Mouse (Mus musculus) limb, embryonic 11.5 days (tissue): ENCODE results near the gene Washc1. TPM values are rescaled to one million over a fixed set of nuclear protein-coding genes. Genes with fewer than 3 reads are reported as not detected.
"Not testable (repeated sequence)": the region's sequence is repeated elsewhere in the genome, so short reads cannot be mapped to it uniquely, and the experiment has no call there.

Experiments used
- ATAC-seq: fragments of 200-750 bp; cut with Nextera tagmentation; 2 replicates; pipeline ENCODE4 v1.8.0; 2017; ENCODE audit warnings: low read depth; ENCODE audit not compliant: insufficient number of reproducible peaks, low FRiP score, low TSS enrichment
- DNase-seq: peaks from one replicate; pipeline ENCODE4 v3.0.0-alpha.2; 2015; ENCODE audit warnings: low spot score
- H3K27ac ChIP-seq: fragments of 300-500 bp; sonication (generic); replicated peaks from 2 replicates; pipeline ENCODE4 v1.5.1; 2014; ENCODE audit warnings: low read depth, mild to moderate bottlenecking, low read length
- H3K27me3 ChIP-seq: fragments of 300-500 bp; sonication (generic); 2 replicates; pipeline ENCODE4 v1.6.1; 2014; ENCODE audit warnings: mild to moderate bottlenecking, low read length, mixed read lengths; ENCODE audit not compliant: control insufficient read depth, insufficient read depth
- H3K36me3 ChIP-seq: fragments of 300-500 bp; sonication (generic); 2 replicates; pipeline ENCODE4 v1.6.1; 2014; ENCODE audit warnings: mild to moderate bottlenecking, low read length, moderate library complexity, mixed read lengths; ENCODE audit not compliant: control insufficient read depth, insufficient read depth
- H3K4me1 ChIP-seq: fragments of 300-500 bp; sonication (generic); 2 replicates; pipeline ENCODE4 v1.6.1; 2014; ENCODE audit warnings: low read length, mixed read lengths; ENCODE audit not compliant: control insufficient read depth, insufficient read depth
- H3K4me2 ChIP-seq: fragments of 300-500 bp; sonication (generic); 2 replicates; pipeline ENCODE4 v1.6.1; 2014; ENCODE audit warnings: low read depth, mild to moderate bottlenecking, moderate library complexity; ENCODE audit not compliant: severe bottlenecking
- H3K4me3 ChIP-seq: fragments of 300-500 bp; sonication (generic); 2 replicates; pipeline ENCODE4 v1.5.1; 2014; ENCODE audit warnings: low read depth, low read length
- H3K9ac ChIP-seq: fragments of 300-500 bp; sonication (generic); 2 replicates; pipeline ENCODE4 v1.6.1; 2014; ENCODE audit warnings: mild to moderate bottlenecking, low read length
- H3K9me3 ChIP-seq: fragments of 300-500 bp; sonication (generic); 2 replicates; pipeline ENCODE4 v1.6.1; 2016; ENCODE audit warnings: low read length; ENCODE audit not compliant: control insufficient read depth
- WGBS: fragments of 180-500 bp; shearing (Covaris S2); extraction: QIAGEN DNeasy Blood & Tissue Kit; methylation state at CpG from one replicate; pipeline ENCODE4 v1.1.7; 2014; 5-methylcytosine and 5-hydroxymethylcytosine counted together
- polyA plus RNA-seq: library from polyadenylated mRNA; unstranded; fragments of >200 nt; fragmentation: Nextera tagmentation; extraction: Ambion mirVana; gene quantifications from 2 replicates; pipeline ENCODE4 v1.2.1, GENCODE M21; 2014

The Washc1 gene
- 34.4 and 36.9 TPM in 2 replicates for polyA plus RNA-seq

DNA sequence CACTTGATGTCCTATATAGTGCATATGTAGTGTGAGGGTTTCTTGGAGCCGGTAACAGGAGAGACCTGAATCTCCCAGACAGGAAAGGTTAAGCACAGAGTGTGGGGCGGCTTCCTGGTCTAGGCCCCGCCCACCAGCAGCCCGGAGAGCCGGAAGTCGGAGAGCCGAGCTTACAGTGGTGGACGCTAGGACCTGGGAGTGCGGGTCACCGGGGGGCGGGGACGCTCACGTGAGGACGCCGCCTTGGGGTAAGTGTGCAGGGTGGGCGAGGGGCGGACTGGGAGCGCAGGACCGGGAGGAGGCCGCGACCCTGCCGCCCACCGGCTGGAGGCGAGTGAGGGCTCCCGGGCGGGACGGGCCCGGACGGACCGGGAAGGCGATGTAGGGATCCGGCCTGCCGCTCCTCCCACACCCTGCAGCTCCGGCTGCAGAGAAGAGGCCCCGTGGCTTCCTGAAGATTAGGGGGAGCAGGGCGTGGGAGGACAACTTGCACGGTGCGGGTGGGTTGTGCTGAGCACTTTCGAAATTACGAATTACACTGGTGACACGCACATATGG, at the start of gene Washc1:
TSS of gene Washc1 (plus strand) at position 144 of the 558 bp plus-strand sequence.
- Histone ChIP-seq H3K27me3 (no peaks in the 10 kb centered on the region), H3K9me3 (no peaks in the 10 kb centered on the region), H3K27ac (no peak within 1 kb of the TSS), H3K36me3 (peaks cover 12% of the 10 kb centered on the region; the same call in 1 of the 2 replicates), H3K4me1 (peaks cover 5% of the 10 kb centered on the region; the same call in 1 of the 2 replicates), H3K4me3 (peak within 1 kb of the TSS; percentile 81), H3K4me2 (peak within 1 kb of the TSS; percentile 49), H3K9ac (peak within 1 kb of the TSS; percentile 70)
- ATAC-seq (peak; percentile 96), DNase-seq (peak; percentile 96)
- 1% methylated on average over 32 of the region's 41 CpGs for WGBS

DNA sequence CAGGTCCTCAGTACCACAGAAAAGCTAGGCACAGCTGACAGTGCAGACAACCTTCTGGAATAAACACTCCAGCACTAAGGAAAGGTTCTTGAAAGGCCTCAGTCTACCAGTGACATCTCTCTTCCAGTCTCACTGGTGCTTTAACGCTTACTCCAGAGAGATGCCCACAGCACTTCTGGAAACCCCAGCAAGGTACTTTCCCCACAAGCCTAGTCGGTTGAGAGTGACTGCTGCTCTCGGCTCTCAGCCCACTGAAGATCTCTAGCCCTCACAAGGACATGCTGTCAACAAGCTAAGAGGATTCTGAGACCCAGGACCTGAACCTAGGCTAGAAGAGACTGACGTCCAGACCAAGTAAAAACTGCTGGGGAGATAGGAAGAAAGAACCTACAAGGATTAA, 46.2 kb upstream of the Washc1 start:
- Histone ChIP-seq H3K9me3 (no peaks in the 10 kb centered on the region), H3K27me3 (no peaks in the 10 kb centered on the region), H3K4me2 (no peak overlapping the region), H3K4me3 (no peak overlapping the region), H3K27ac (no peak overlapping the region), H3K36me3 (no peaks in the 10 kb centered on the region), H3K9ac (no peak overlapping the region), H3K4me1 (no peaks in the 10 kb centered on the region)
- ATAC-seq (no peak), DNase-seq (no peak)
- 87% methylated on average over 4 of the region's 4 CpGs for WGBS

DNA sequence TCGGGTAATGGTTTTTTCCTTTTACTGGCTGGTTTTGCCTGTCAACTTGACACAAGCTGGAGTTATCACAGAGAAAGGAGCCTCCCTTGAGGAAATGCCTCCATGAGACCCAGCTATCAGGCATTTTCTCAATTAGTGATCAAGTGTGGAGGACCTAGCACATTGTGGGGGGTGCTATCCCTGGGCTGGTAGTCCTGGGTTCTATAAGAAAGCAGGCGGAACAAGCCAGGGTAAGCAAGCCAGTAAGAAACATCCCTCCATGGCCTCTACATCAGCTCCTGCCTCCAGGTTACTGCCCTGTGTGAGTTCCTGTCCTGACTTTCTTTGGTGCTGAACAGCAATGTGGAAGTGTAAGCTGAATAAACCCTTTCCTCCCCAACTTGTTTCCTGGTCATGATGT, 42.3 kb upstream of the Washc1 start:
- not testable (repeated sequence) for ATAC-seq, H3K9ac ChIP-seq, H3K4me1 ChIP-seq, H3K9me3 ChIP-seq, DNase-seq, H3K4me3 ChIP-seq, H3K27me3 ChIP-seq, H3K36me3 ChIP-seq, H3K27ac ChIP-seq, H3K4me2 ChIP-seq
- WGBS, result 88% methylated on average over 2 of the region's 2 CpGs

DNA sequence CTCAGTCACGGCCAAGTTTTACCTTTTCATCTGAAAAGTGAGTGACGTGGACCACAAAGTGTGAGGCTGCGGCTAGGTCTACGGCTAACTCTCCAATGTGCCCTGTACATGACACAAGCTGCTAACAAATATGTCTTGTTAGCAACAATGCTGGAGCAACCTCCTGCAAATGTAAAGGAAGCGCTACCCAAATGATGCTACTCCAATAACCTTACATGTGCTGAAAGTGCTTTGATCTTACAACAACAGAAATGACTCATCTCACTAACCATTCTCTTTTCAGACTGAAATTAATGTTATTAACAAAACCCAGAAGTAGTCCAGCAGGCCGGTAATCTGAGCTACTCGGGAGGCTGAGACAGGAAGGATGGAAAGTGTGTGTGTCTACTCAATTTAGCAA, 37.4 kb upstream of the Washc1 start:
- Histone ChIP-seq H3K9ac (no peak overlapping the region), H3K4me1 (no peaks in the 10 kb centered on the region), H3K27me3 (no peaks in the 10 kb centered on the region), H3K36me3 (no peaks in the 10 kb centered on the region), H3K27ac (no peak overlapping the region), H3K4me3 (no peak overlapping the region), H3K9me3 (no peaks in the 10 kb centered on the region), H3K4me2 (no peak overlapping the region)
- ATAC-seq (no peak), DNase-seq (no peak)
- whole genome bisulfite sequencing, result 89% methylated on average over 7 of the region's 7 CpGs

DNA sequence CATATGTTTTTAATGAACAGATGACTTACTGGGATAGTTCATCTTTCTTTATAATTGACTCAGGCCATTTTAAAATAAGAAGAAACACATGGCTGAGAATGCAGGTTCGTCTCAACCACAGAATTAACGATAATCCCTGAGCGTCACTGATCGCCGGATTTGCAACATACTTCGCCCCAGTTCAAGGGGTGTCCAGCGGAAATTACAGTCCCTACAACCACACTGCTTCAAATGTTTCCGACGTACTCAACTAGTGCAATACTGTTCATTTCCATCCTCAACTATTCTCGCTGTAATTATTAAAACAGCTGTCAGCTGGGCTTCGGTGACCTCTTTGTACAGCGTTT, 35.5 kb upstream of the Washc1 start:
- Histone ChIP-seq H3K36me3 (no peaks in the 10 kb centered on the region), H3K9me3 (no peaks in the 10 kb centered on the region), H3K9ac (no peak overlapping the region; the same call in 1 of the 2 replicates), H3K4me2 (peak overlapping the region; percentile 89), H3K4me1 (no peaks in the 10 kb centered on the region), H3K27me3 (no peaks in the 10 kb centered on the region), H3K27ac (no peak overlapping the region), H3K4me3 (peak overlapping the region; percentile 77)
- no peak for DNase-seq
- no peak for ATAC-seq
- 3% methylated on average over 12 of the region's 12 CpGs for WGBS

DNA sequence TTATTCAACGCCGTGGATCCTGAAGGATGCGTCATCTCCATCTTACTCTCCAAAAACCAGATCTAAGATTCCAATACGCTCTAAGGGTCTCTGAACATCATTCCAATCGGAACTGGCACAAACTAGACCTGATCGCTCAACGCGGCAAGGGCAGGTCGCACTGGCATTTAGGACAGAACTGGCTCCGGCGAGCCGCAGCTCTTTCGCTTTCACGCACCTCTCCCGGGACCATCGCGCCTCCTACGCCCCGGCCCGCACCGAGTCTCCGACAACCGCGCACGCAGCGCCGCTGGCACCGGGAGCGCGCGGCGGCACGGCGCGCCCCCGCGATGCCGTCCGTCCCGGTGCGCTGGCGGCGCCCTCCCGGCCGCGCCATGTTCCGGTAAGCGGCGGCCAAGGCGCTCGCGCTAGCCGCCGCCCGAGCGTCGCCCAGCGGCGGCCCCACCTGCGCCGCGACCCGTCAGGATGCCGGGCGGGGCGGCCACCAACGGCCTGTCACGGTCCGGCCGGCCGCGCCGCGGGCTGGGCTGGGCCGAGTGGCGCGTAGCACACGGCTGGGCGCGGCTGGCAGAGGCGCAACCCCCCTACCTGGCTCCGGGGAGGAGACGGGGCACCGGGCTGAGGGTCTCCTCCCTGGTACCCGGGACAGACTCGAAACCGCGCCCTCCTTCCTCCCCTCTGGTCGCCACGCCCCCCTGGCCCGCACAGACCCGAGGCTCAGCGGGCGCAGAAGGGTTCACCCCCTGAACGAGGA, 35.0 kb upstream of the Washc1 start:
- Histone ChIP-seq H3K4me1 (no peaks in the 10 kb centered on the region), H3K9ac (peak overlapping the region; percentile 70), H3K27ac (peak overlapping the region; percentile 65), H3K36me3 (no peaks in the 10 kb centered on the region), H3K9me3 (no peaks in the 10 kb centered on the region), H3K4me3 (peak overlapping the region; percentile 77), H3K27me3 (no peaks in the 10 kb centered on the region), H3K4me2 (peak overlapping the region; percentile 89)
- ATAC-seq (peak; percentile 89), DNase-seq (peak; percentile 59)
- WGBS, result under 1% methylated on average over 76 of the region's 95 CpGs

DNA sequence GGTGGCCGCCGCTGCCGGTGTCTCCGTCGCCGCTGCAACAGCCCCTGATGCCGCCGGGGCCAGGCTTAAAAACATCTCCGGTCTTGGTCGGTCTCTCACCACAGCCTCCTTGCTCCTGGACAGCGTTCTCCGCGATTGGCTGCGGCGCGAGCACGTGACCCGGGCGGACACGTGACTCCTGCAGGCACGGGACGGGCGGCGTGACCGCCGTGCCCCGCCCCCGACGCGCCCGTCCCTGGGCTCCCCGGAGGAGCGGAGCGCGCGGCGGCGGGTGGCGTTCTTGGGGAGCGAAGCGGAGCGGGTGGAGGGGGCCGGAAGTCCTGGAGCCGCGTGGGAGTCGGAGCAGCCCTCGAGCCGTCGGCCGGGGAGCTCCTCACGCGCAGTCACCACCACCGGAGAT, 34.4 kb upstream of the Washc1 start, which contains the start of gene Ankrd12:
TSS of gene Ankrd12 (minus strand) at position 156 of the 400 bp plus-strand sequence.
- ATAC-seq, result peak; percentile 94

DNA sequence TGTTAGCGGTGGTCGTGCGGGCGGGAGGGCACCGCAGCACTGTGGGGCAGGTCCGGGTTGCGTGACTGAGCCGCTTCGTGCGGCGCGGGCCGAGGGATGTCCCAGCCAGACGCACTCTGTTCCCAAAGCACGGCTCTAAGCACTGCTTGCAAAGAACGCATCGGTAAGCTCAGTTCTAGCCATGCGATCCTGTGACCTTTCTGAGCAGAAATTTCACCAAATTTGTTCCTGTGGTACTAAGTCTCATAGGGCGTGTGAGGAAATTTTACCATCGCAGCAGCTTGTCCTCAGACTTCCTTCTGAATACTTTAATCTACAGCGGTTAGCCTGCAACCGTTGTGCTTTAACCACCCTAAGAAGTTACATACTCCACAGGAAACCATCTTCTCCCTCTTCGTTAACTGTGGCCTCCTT, 33.9 kb upstream of the Washc1 start:
- ATAC-seq (peak; percentile 51), DNase-seq (no peak)
- Histone ChIP-seq H3K4me1 (no peaks in the 10 kb centered on the region), H3K27me3 (no peaks in the 10 kb centered on the region), H3K36me3 (no peaks in the 10 kb centered on the region), H3K9me3 (no peaks in the 10 kb centered on the region), H3K4me3 (peak overlapping the region; percentile 77), H3K27ac (peak overlapping the region; percentile 68), H3K9ac (peak overlapping the region; percentile 70), H3K4me2 (peak overlapping the region; percentile 89)
- WGBS, result under 1% methylated on average over 23 of the region's 23 CpGs

More for the DNA sequence above, 34.4 kb upstream of the Washc1 start, which contains the start of gene Ankrd12:
- H3K4me1 ChIP-seq, result no peaks in the 10 kb centered on the region
- H3K9ac ChIP-seq, result peak within 1 kb of the TSS; percentile 70
- H3K9me3 ChIP-seq, result no peaks in the 10 kb centered on the region
- peak within 1 kb of the TSS; percentile 77 for H3K4me3 ChIP-seq
- peak within 1 kb of the TSS; percentile 68 for H3K27ac ChIP-seq
- peak within 1 kb of the TSS; percentile 89 for H3K4me2 ChIP-seq
- peak; percentile 93 for DNase-seq
- WGBS, result 3% methylated on average over 53 of the region's 53 CpGs
- H3K36me3 ChIP-seq, result no peaks in the 10 kb centered on the region
- no peaks in the 10 kb centered on the region for H3K27me3 ChIP-seq
